Mouse (Mus musculus) thymus, adult 2 months (tissue): Measurements from ENCODE around the gene Gna13. TPM values are rescaled to one million over a fixed set of nuclear protein-coding genes. Genes with fewer than 3 reads are reported as not detected.

Experiments used
- DNase-seq: peaks from one replicate; pipeline ENCODE4 v3.0.0; 2021
- H3K27ac ChIP-seq: fragments of 200-500 bp; 2 replicates; pipeline ENCODE4 v1.5.1; 2012; ENCODE audit warnings: low read length, control low read depth; ENCODE audit not compliant: control insufficient read depth, insufficient read depth
- H3K27me3 ChIP-seq: fragments of 200-500 bp; 2 replicates; pipeline ENCODE4 v1.6.1; 2012; ENCODE audit warnings: mild to moderate bottlenecking, low read length, moderate library complexity, mixed read lengths; ENCODE audit not compliant: control insufficient read depth, insufficient read depth
- H3K36me3 ChIP-seq: fragments of 200-500 bp; 2 replicates; pipeline ENCODE4 v1.6.1; 2012; ENCODE audit warnings: mild to moderate bottlenecking, low read length, moderate library complexity; ENCODE audit not compliant: control insufficient read depth, insufficient read depth
- H3K4me1 ChIP-seq: fragments of 200-500 bp; replicated peaks from 2 replicates; pipeline ENCODE4 v1.6.1; 2012; ENCODE audit warnings: low read length; ENCODE audit not compliant: control insufficient read depth, insufficient read depth
- H3K4me3 ChIP-seq: fragments of 200-500 bp; 2 replicates; pipeline ENCODE4 v1.5.1; 2012; ENCODE audit warnings: mild to moderate bottlenecking, low read length, control low read depth, moderate library complexity; ENCODE audit not compliant: control insufficient read depth, insufficient read depth
- CTCF ChIP-seq: fragments of 200-500 bp; IDR thresholded peaks from 2 replicates; pipeline ENCODE4 v1.5.1; 2012; ENCODE audit warnings: mild to moderate bottlenecking, control low read depth, low read length, moderate library complexity, borderline replicate concordance; ENCODE audit not compliant: control insufficient read depth, poor library complexity, insufficient read depth; ENCODE audit errors: extremely low read depth
- POLR2A ChIP-seq: fragments of 200-500 bp; IDR thresholded peaks from 2 replicates; pipeline ENCODE4 v1.6.1; 2012; ENCODE audit warnings: mild to moderate bottlenecking, low read length, control low read depth, moderate library complexity; ENCODE audit not compliant: control insufficient read depth, poor library complexity, insufficient read depth; ENCODE audit errors: extremely low read depth
- WGBS: fragments of 180-500 bp; shearing (Covaris S2); methylation state at CpG from one replicate; pipeline ENCODE4 v1.1.7; 2018; 5-methylcytosine and 5-hydroxymethylcytosine counted together
- polyA plus RNA-seq: library from polyadenylated mRNA; depleted of rRNA; stranded (reverse); fragments of >200 nt; gene quantifications from 2 replicates; pipeline ENCODE4 v1.2.3, GENCODE M21; 2012

Gene Gna13
- polyA plus RNA-seq, 1 experiment: 49.6 TPM

DNA sequence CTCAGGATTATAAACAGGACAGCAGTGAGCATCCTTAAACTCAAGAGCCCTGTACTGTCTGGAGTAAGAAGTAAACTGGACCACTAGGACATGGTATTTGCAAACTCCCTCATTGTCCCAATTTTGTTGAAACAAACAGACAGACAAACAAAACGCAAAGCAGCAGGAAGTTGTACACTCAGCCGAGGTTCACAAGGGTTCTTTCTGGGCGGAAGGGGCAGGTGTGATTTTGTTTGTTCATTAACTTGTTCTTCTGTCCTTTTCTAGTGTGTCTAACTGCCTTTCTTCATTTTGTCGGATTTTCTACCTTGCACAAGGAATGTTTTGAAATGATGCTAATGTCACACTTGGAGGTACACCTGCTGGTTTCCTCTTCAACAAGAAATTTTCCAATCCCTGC lies 56.8 kb downstream of the Gna13 start:
- H3K4me1 ChIP-seq: peaks cover 9% of the 10 kb centered on the region
- TF ChIP-seq CTCF: no peak
- no peak for TF ChIP-seq POLR2A
- H3K36me3 ChIP-seq: no peaks in the 10 kb centered on the region
- 27% methylated on average over 4 of the region's 4 CpGs for WGBS
- H3K27ac ChIP-seq: peak overlapping the region; percentile 81
- H3K27me3 ChIP-seq: no peaks in the 10 kb centered on the region
- H3K4me3 ChIP-seq: no peak overlapping the region
- DNase-seq: no peak

GRCm38 (mm10) chr11:109419961-109420566 lies 57.4 kb downstream of the Gna13 start:
- DNase-seq: peak; percentile 76
- Histone ChIP-seq H3K27ac (peak overlapping the region; percentile 81), H3K27me3 (no peaks in the 10 kb centered on the region), H3K36me3 (no peaks in the 10 kb centered on the region), H3K4me1 (peaks cover 7% of the 10 kb centered on the region), H3K4me3 (peak overlapping the region; percentile 60)
- WGBS: 3% methylated on average over 16 of the region's 16 CpGs
- TF ChIP-seq POLR2A (0 out of 2 replicates have a peak, but pooled peaks have one; percentile 37), CTCF (no peak)

DNA sequence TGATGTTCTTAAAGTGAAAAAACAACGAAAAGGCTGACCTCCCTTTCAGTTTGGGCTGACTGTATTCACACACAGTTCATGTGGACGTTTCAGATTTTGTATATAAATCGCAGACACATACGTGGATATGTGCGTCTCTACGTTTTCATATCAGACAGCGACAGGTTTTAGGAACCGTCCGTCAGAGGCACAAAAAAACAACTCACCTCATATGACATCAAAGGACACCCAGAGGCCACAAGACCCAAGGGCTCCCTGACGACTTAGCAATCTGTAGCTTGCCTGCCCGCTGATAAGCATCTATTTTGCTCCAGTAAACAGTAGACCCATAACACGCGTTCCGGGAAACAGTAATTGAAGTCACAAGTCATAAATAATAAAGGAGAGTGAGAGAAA lies 57.9 kb downstream of the Gna13 start:
- no peaks in the 10 kb centered on the region for H3K27me3 ChIP-seq
- H3K36me3 ChIP-seq: no peaks in the 10 kb centered on the region
- peaks cover 11% of the 10 kb centered on the region for H3K4me1 ChIP-seq
- H3K27ac ChIP-seq: peak overlapping the region; percentile 81
- H3K4me3 ChIP-seq: peak overlapping the region; percentile 60
- DNase-seq: no peak
- no peak for TF ChIP-seq CTCF
- no peak for TF ChIP-seq POLR2A
- 18% methylated on average over 14 of the region's 14 CpGs for WGBS

GRCm38 (mm10) chr11:109421205-109421604 lies 58.6 kb downstream of the Gna13 start:
- DNase-seq: no peak
- H3K4me1 ChIP-seq: peaks cover 11% of the 10 kb centered on the region
- H3K36me3 ChIP-seq: no peaks in the 10 kb centered on the region
- 66% methylated on average over 5 of the region's 5 CpGs for WGBS
- TF ChIP-seq POLR2A (no peak), CTCF (no peak)
- H3K4me3 ChIP-seq: no peak overlapping the region
- no peak overlapping the region for H3K27ac ChIP-seq
- no peaks in the 10 kb centered on the region for H3K27me3 ChIP-seq

DNA sequence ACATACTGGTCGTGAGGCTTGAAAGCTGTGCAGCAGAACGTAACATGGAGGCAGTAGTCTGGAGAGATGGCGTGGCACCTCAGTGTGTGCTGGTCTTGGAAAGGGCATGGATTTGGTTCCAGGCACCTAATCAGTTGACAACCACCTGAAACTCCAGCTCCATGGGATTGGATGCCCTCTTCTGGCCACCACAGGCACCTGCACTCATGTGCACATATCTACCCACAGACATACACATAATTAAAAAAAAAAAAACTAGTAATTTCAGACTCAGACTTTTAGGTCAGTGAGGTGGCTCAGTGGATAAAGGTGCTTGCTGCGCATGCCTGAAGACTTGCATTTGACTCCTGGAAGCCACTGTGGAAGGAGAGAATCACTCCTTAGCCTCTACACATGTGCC lies 59.6 kb downstream of the Gna13 start:
- Histone ChIP-seq H3K4me1 (peaks cover 15% of the 10 kb centered on the region), H3K27me3 (no peaks in the 10 kb centered on the region), H3K27ac (no peak overlapping the region), H3K36me3 (no peaks in the 10 kb centered on the region), H3K4me3 (no peak overlapping the region)
- TF ChIP-seq POLR2A (no peak), CTCF (no peak)
- 98% methylated on average over 4 of the region's 4 CpGs for WGBS
- DNase-seq: no peak

GRCm38 (mm10) chr11:109423294-109423693 lies 60.7 kb downstream of the Gna13 start:
- no peak for DNase-seq
- 76% methylated on average over 1 of the region's 1 CpGs for WGBS
- H3K36me3 ChIP-seq: no peaks in the 10 kb centered on the region
- TF ChIP-seq POLR2A (no peak), CTCF (no peak)
- no peaks in the 10 kb centered on the region for H3K27me3 ChIP-seq
- no peak overlapping the region for H3K4me3 ChIP-seq
- no peak overlapping the region for H3K27ac ChIP-seq
- H3K4me1 ChIP-seq: peaks cover 15% of the 10 kb centered on the region
